Mouse (Mus musculus) embryo, embryonic 9.5 days (tissue): ENCODE data around the gene Aasdh.
"Not testable (repeated sequence)": the region's sequence is repeated elsewhere in the genome, so short reads cannot be mapped to it uniquely, and the experiment has no call there.

Source experiments
- DNase-seq: peaks from one replicate; pipeline ENCODE4 v3.0.0-alpha.2; 2017; ENCODE audit errors: extremely low spot score

The Aasdh gene

GRCm38 (mm10) chr5:76912522-76912921 is 7.2 kb upstream of the Aasdh start:
- not testable (repeated sequence) for DNase-seq

- DNase-seq = no peak
These were observed 5.5 kb upstream of the Aasdh start for GRCm38 (mm10) chr5:76910807-76911206.

- DNase-seq = peak; percentile 8
These were observed 813 bp upstream of the Aasdh start for GRCm38 (mm10) chr5:76906155-76906499.

GRCm38 (mm10) chr5:76904713-76905404 is 455 bp downstream of the Aasdh start:
- peak; percentile 14 for DNase-seq

- DNase-seq = no peak
These were observed 3.2 kb downstream of the Aasdh start for GRCm38 (mm10) chr5:76902131-76902530.

GRCm38 (mm10) chr5:76893084-76893483 is 12.2 kb downstream of the Aasdh start:
- DNase-seq = no peak

GRCm38 (mm10) chr5:76892608-76893007 is 12.7 kb downstream of the Aasdh start:
- no peak for DNase-seq

GRCm38 (mm10) chr5:76887011-76887410 is 18.3 kb downstream of the Aasdh start:
- no peak for DNase-seq

- DNase-seq = no peak
These were observed 21.2 kb downstream of the Aasdh start for GRCm38 (mm10) chr5:76884107-76884506.

- no peak for DNase-seq
These were observed 29.1 kb downstream of the Aasdh start for GRCm38 (mm10) chr5:76876106-76876758.

GRCm38 (mm10) chr5:76869553-76869952 is 35.8 kb downstream of the Aasdh start:
- DNase-seq = no peak

GRCm38 (mm10) chr5:76868693-76869286 is 36.5 kb downstream of the Aasdh start:
- peak; percentile 60 for DNase-seq

GRCm38 (mm10) chr5:76866819-76867218 is 38.5 kb downstream of the Aasdh start:
- no peak for DNase-seq

- DNase-seq = no peak
These were observed 46.9 kb downstream of the Aasdh start for GRCm38 (mm10) chr5:76858444-76858843.

GRCm38 (mm10) chr5:76857103-76858015 is 48.0 kb downstream of the Aasdh start:
- DNase-seq = peak; percentile 57

- peak; percentile 44 for DNase-seq
These were observed 49.3 kb downstream of the Aasdh start for GRCm38 (mm10) chr5:76855829-76856600.

- DNase-seq = peak; percentile 86
These were observed 51.8 kb downstream of the Aasdh start for GRCm38 (mm10) chr5:76853549-76853948.

GRCm38 (mm10) chr5:76851316-76851715 is 54.0 kb downstream of the Aasdh start:
- no peak for DNase-seq

- DNase-seq = no peak
These were observed 58.2 kb downstream of the Aasdh start for GRCm38 (mm10) chr5:76847106-76847505.

- DNase-seq = no peak
These were observed 60.6 kb downstream of the Aasdh start for GRCm38 (mm10) chr5:76844618-76845186.

GRCm38 (mm10) chr5:76843851-76844419 is 61.4 kb downstream of the Aasdh start:
- DNase-seq = no peak
